Mouse (Mus musculus): ENCODE measurements around the gene Mars.

DNA sequence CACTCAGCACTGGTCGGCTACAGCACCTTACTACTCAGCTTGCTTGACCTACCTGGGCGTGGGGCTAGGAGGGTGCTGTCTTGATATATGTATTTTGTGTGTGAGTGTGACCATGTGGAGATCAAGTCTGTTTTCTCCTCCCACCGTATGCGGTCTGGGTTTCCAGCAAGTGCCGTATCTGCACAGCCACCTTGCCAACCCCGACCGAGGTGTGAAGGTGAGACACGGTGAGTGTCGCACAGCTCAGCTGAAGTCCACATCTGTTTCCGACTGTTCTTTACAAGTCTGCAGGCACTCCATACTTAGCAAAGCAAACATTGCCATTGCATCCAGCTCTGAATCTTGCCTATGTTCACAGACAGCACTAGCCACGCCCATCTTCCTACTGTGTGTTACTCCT is 8.4 kb downstream of the Mars start:
- no peak for TF ChIP-seq CTCF (IDR thresholded peaks at IDR 0.05; ENCODE audit: control insufficient read depth, insufficient read depth, insufficient read length)
- no peak for TF ChIP-seq CEBPB (IDR thresholded peaks at IDR 0.05; ENCODE audit: low read depth)
- TF ChIP-seq MYOD1 (IDR thresholded peaks at IDR 0.05; ENCODE audit: control insufficient read depth, insufficient read length, low read depth): no peak

Measured in C2C12 (cell line).